Mouse (Mus musculus) right cerebral cortex, postnatal 36 days (tissue): Measurements from ENCODE around the gene Ablim1.

Experiments used
- DNase-seq, 2 experiments: peaks; one replicate each; pipeline ENCODE4 v3.0.0; 2022; ENCODE audit warnings: low spot score in 2 of 2, mixed read lengths in 1 of 2

The Ablim1 gene

GRCm38 (mm10) chr19:57343860-57344259 lies 29.1 kb upstream of the Ablim1 start:
- DNase-seq = no peak

GRCm38 (mm10) chr19:57340900-57341742 lies 26.4 kb upstream of the Ablim1 start:
- no peak for DNase-seq

GRCm38 (mm10) chr19:57339281-57339864 lies 24.7 kb upstream of the Ablim1 start:
- no peak for DNase-seq

- no peak for DNase-seq
Observed at GRCm38 (mm10) chr19:57335135-57335534, 20.4 kb upstream of the Ablim1 start.

- DNase-seq = no peak
Observed at GRCm38 (mm10) chr19:57333356-57333755, 18.6 kb upstream of the Ablim1 start.

GRCm38 (mm10) chr19:57331237-57331636 lies 16.5 kb upstream of the Ablim1 start:
- no peak for DNase-seq

- DNase-seq = no peak
Observed at GRCm38 (mm10) chr19:57330309-57330708, 15.6 kb upstream of the Ablim1 start.

GRCm38 (mm10) chr19:57328792-57329191 lies 14.1 kb upstream of the Ablim1 start:
- DNase-seq = no peak

GRCm38 (mm10) chr19:57328269-57328668 lies 13.6 kb upstream of the Ablim1 start:
- no peak for DNase-seq

GRCm38 (mm10) chr19:57327679-57328078 lies 13.0 kb upstream of the Ablim1 start:
- no peak for DNase-seq

- peak in 1 of 2 experiments; percentile 49 for DNase-seq
Observed at GRCm38 (mm10) chr19:57325748-57326300, 11.1 kb upstream of the Ablim1 start.

GRCm38 (mm10) chr19:57323087-57323486 lies 8.4 kb upstream of the Ablim1 start:
- no peak for DNase-seq

GRCm38 (mm10) chr19:57322491-57322890 lies 7.8 kb upstream of the Ablim1 start:
- DNase-seq = no peak

GRCm38 (mm10) chr19:57321839-57322238 lies 7.1 kb upstream of the Ablim1 start:
- no peak for DNase-seq

- DNase-seq = no peak
Observed at GRCm38 (mm10) chr19:57320656-57321382, 6.1 kb upstream of the Ablim1 start.

- no peak for DNase-seq
Observed at GRCm38 (mm10) chr19:57316597-57316996, 1.9 kb upstream of the Ablim1 start.

GRCm38 (mm10) chr19:57315013-57315565 lies 370 bp upstream of the Ablim1 start:
- DNase-seq = no peak

- DNase-seq = no peak
Observed at GRCm38 (mm10) chr19:57313891-57314345, 801 bp downstream of the Ablim1 start.

GRCm38 (mm10) chr19:57313226-57313625 lies 1.5 kb downstream of the Ablim1 start:
- DNase-seq = no peak

- no peak for DNase-seq
Observed at GRCm38 (mm10) chr19:57309980-57310379, 4.7 kb downstream of the Ablim1 start.

- DNase-seq = no peak
Observed at GRCm38 (mm10) chr19:57306601-57307000, 8.1 kb downstream of the Ablim1 start.

- no peak for DNase-seq
Observed at GRCm38 (mm10) chr19:57305972-57306371, 8.7 kb downstream of the Ablim1 start.
